Mouse (Mus musculus): ENCODE measurements around the gene H2al1b.
"Not testable (repeated sequence)": the region's sequence is repeated elsewhere in the genome, so short reads cannot be mapped to it uniquely, and the experiment has no call there.

- not testable (repeated sequence) for TF ChIP-seq POLR2A (IDR thresholded peaks at IDR 0.05; ENCODE audit: insufficient read depth, low read depth, low read length); CTCF (IDR thresholded peaks at IDR 0.05); EP300 (IDR thresholded peaks at IDR 0.05; ENCODE audit: insufficient read depth, low read depth, low read length)
Measured at GRCm38 (mm10) chrX:11314858-11315257, 12.6 kb downstream of the H2al1b start, which contains the start of gene H2al1f.

All from heart, adult 2 months (tissue).